Mouse (Mus musculus): Measurements from ENCODE around the gene Gnpat.

Gnpat gene

DNA sequence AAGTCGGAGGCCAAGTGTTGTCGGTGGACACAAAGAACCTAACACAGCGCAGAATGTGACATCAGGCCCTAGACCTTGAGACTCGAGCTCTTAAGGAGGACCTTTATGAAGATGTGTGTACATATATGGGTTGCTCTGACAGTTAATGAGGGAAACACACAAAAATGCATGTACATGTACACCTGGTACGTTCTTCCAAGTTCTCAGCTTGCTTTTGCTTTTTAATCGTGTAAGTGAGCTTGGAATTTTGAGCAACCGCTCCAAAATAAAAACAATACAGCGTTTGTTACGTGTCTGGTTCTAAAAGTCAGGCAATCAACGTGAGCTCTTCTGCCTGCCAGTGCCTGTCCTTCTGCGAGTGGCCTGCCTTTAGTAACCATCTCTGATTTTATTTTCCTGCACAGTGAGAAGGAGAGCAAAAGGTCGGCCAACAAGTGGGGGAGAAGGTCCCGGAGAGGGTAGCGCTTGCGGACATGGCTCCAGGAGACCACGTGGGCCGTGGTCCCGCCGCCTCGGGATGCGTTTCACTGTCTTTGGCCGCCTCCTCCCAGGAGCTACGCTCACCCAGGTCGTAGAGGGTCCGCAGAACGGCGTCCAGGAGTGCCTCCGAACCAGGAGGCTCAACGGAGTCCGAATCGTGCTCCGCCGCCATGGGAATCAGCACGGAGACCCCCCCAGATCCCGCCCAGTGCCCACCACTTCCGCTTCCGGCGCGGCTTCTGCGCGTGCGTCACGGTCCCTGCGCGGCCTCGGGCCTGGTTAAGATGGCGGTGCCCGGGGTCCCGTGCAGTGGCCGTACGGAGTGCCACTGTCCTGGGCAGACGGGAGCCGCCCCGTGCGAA is at the start of gene Gnpat, which contains the start of gene 2810004N23Rik:
Gene Gnpat (plus strand): TSS at position 713 of the 842 bp plus-strand sequence.
Gene 2810004N23Rik (minus strand): TSS at position 800 of the 842 bp plus-strand sequence.
- peak; percentile 93 to 97 for DNase-seq

DNA sequence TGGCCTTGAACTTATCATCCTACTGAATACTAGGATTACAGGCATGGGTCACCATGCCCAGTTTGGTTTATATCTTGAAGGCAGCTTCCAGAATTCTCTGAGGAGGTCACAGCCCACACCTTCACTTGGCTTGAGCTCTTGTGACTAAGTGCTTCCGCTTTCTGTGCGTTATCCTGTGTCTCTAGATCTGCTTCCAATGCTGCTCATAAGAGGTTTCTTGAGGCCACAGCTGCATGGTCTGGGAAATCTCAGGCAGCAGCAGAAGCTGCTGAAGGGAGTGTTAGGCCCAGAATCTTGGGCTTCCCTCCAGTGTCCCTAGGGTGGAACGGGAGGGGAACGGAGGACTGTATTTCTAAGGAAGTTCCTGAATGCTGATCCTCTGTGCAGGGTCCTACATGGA is 49.5 kb upstream of the Gnpat start:
- DNase-seq = no peak

DNA sequence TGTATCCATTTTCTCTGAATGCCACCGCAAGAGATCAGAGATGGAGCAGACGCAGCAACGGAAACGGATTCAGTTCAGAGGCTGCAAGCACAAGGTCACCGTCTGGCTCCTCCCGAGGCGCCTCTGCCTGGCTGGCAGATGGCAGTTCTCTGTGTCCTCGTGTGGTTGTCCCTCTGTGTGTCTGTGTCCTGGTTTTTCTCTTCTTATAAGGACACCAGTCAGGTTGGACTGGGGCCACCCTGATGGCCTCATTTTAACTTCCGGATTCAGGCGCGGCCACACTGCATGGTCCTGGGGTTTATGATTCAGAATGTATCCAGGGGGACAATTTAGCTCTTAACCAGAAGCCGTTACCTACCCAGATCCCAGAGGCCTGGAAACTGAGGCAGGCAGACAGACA is 47.0 kb upstream of the Gnpat start:
- DNase-seq = no peak

DNA sequence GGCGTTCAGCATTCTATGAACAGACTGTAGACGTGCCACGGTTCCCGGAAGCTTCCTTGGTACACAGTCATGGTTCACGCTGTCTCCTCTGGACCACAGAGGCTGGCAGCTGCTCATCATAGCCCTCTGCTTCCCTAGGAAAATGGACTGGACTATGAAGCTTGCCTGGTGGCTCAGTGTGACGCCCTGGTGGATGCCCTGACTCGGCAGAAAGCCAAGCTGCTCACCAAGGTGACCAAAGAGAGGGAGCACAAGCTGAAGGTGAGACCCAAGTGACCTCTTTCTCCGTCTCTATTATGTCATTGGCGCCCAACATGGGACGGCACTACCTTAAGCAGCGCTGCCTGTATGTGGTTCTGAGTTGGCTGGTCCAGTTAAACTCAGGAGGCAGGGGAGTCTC is 46.0 kb upstream of the Gnpat start:
- DNase-seq = peak in 1 of 2 experiments; percentile 75

DNA sequence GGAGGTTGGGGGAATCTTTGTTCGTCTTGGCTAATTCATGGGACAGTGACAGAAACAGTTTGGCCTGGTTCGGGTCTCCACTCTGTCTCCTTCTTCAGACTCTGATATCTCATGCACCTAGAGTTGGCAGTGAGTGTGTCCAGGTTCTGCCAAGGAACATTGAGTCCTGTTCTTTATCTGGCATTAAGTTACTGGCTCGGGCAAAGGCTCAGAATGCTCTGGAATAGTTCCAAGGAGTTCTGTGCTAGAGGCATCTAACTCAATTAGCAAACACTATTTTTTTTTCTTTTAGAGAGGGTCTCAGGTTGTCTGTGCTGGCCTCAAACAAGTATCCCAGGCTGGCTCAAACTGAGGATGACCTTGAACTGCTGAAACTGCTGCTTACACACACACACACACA is 45.5 kb upstream of the Gnpat start:
- DNase-seq = peak; percentile 57 to 77

DNA sequence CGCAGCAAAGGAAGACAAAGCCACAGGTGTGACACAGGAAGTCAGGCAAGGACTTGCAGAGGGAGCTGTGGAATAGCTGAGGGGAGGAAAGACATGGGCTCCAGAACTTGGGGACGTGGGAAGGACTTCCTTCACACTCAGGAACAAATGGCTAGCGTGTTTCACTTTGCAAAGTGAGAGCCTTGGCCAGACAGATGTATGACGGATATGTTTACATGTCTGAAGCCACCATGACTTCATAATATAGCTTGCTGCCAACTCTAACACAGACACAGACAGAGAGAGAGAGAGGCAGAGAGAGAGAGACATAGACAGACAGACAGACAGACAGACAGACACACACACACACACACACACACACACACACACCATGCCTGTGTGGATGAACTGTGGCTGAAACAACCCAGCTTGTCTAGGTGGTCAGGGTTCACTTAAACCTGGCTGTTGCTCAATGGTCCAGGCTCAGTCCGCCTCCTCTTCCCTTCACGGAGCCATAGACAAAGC is 43.2 kb upstream of the Gnpat start:
- DNase-seq = no peak

DNA sequence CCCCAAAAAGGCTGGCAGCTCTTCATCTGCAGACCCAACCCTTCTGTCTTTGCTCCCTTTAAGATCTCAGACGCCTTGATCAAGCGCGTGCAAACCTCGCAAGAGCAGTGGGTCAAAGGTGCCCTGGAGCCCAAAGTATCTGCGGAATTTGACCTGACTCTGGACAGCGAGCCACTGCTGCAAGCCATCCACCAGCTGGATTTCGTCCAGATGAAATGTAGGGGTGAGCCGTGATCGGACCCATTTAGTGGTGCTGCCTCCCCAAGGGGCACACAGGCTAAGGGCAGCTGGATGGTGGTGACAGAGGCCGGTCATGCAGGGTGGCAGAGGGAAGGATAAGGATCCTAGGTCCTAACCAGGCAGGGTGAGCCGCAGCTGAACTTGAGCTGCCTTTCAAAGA is 42.7 kb upstream of the Gnpat start:
- peak; percentile 76 to 84 for DNase-seq

DNA sequence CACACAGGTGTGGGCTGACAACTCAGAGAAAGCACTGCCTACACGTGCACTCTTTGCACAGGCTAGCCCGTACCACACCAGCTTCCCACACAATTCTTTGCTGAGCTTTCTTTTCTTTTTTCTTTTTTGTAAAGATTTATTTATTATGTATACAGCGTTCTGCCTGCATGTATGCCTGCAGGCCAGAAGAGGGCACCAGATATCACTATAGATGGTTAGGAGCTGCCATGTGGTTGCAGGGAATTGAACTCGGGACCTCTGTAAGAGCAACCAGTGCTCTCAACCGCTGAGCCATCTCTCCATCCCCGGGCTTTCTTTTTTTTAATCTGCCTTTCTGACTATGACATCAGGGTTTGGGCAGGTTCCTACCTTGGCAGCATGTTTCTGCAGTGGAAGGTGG is 39.3 kb upstream of the Gnpat start:
- no peak for DNase-seq

DNA sequence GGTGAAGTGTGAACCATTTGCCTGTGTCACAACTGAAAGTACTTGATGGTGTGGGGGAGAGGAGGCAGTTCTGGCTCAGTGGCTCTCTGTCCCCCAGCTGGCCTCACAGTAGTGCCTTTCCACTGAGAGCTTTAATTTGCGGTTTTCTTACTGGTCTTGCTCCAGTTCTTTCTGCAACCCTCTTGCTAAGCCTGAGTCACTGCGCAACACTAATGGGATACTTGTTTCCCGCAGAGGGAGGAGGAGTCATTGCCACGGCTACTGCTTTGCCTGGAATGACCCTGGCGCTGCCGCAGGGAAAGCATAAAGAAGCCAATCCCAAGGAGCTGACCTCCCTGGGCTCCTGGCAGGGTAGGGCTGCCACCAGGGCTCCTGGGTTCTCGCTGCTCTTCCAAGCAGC is 36.2 kb upstream of the Gnpat start:
- DNase-seq = peak in 1 of 2 experiments; percentile 59

DNA sequence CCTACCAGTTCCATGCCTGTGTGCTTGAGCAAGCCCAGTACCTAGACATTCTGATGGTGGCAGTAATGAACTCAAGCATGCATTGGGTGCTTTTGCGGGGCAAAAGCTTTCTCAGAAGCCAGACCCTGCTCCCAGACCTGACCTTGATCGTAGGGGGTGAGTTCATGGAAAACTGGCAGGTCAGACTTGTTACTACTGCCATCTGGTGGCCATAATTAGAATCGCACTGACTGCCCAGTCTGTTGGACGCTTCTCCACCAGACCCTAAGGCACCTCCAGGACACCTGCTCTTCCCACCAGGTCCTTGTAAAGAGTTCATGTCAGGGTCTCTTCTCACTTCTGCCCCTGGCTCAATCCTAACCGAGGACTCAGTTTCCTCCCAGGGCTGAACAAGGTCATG is 35.4 kb upstream of the Gnpat start:
- DNase-seq = peak; percentile 67 to 80

DNA sequence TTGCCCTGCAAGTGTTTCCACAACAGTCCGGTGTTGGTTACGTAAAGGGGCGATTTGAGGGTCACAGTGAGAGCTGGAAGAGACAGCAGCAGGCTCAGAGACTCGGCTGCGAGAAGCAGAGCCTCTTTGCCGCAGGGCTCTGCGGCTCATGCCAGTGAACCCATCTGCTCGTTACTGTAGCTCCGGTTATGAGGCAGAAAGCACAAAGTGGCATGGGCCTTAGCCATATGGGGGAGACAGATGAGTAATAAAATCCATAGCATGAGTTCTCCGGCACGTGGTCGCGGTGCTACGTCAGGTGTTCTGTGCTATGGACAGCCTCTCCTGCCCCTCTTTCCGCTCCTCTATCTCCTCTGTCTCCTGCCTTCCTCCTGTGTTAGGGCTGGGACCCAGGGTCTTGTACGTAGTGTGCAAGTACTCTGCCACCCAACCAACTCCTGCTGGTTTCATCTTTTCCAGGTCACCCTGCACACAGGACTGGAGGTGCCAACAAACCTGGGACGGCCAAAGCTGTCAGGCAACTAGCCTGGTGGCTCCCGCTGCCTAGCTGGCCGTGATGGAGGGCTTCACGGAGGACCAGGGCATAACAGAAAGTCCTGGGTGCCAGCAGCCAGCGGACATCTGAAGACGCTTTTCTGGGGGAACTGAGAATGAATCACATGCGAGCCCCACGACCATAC is 34.1 kb upstream of the Gnpat start:
- no peak for DNase-seq

DNA sequence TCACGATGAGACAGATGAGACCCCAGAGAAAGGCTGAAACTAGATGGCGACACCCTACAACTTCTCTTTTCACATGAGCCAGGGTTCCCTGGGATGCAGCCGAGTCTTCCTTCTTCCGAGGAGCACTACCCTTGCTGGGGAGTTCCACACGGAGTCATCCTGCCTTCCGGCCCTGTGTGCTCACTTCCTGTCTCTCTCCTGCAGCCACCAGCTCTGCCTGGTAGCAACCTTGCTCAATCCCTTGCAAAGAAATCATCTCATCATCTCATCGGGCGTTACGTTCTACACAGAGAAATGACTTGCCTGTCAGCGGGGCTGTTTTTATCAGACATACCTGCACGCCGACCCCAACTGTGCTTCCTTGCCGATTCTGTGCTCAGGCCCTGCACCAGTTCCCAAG is 32.8 kb upstream of the Gnpat start:
- DNase-seq = no peak

DNA sequence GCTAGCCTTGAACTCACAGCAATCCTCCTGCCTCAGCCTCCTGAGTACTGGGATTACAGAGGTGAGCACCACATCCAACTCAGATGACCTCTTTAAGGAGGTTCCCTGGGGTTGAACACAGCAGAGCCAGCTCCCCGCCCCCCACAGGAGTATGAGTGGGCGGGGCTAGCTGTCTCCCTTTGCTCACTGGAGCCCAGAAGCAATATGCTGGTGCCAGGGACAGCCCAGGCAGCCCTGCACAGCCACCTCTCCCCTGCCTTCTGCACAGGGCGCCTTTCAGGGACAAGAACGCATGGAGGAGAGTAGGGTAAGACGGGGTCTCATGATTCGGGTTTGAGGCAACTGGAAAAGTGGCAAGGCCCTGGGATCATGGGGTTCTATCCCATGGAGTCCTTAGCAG is 31.3 kb upstream of the Gnpat start:
- DNase-seq = no peak

DNA sequence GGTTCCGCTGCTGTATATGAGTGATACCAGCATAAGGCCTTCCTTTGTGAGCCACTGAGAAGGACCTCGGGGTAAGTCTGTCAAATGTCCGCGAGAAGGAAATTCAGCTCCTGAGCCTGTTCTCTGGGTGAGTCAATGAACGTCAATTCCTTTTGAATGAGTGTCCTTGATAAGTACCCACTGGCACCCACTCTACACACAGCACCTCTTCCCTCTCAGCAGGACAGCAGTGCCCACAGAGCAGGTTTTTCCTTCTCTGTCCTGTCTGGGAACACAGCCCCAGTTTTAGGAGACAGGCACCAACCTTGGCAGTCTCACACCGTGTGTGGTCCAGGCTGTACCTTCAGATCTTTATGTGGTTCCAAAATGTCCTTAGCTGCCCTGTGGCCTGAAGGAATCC is 30.9 kb upstream of the Gnpat start:
- no peak for DNase-seq

DNA sequence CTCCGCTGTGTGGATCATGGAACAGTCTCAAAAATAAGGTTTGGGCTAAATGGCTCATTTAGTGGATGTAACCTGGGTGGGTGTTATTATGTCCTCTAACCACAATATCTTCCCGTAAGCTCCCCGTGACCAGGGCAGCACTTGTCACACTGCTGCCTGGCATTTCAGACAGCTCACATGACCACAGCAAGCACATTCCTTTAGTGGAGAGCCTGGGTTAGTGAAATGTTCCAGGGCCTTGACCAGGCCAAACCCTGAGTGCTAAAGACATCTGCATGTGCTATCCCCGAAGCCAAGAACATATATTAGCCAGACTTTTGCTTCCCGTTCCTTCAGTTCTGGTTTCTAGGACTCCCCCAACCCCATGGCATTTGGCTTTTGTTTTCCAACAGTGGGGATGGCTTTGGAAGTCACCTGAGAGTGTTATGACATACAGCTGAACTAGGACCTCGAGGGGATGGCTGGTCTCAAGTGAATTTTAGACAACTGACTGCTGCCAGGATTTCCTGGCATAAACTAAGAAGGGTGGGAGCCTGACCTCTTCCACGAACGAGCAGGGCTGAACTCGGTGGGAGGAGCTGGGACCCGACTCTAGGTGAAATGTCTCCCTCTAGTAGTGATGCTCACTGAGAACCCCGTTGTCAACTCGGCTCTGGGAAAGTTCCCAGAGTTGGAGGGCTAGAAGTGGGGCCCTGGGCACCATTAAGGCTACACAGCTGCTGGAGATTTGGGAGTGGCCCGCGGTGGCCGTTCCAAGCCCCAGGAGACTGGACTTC is 29.2 kb upstream of the Gnpat start:
- DNase-seq = no peak

DNA sequence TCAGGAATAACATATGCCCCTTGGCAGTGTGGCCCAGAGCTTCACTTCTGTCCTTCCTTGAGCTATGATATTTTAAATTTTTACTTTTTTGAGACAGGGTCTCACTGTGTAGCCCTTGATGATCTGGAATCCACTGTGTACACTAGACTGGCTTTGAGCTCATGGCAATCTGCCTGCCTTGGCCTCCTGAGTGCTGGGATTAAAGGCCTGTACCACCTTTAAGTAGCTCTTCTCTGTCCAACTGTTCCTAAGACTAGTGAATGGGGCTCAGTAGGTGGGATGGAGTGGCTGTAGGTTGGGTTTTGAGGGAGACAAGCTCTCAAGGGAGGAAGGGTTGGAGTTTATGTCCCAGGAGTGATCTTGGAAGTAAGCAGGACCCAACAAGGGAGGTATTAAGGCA is 27.0 kb upstream of the Gnpat start:
- no peak for DNase-seq

DNA sequence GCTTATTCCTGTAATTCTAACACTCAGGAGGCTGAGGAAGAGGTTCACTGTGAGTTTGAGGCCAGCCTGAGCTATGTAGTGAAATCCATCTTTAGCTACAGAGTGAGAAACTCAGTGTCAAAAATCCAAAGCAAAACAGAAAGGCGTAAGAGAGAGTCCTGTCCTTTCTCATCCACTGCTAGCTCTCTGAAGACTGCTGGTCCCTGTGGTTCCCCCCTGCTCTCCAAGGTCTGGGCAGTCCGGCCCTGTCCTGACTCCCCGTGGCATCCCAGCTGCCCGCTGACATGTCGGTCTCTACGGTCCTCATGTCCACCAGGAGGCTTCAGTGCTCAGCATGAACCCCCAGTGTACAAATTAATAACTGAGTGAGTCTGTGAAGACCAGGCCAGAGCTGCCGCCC is 26.6 kb upstream of the Gnpat start:
- DNase-seq = no peak

DNA sequence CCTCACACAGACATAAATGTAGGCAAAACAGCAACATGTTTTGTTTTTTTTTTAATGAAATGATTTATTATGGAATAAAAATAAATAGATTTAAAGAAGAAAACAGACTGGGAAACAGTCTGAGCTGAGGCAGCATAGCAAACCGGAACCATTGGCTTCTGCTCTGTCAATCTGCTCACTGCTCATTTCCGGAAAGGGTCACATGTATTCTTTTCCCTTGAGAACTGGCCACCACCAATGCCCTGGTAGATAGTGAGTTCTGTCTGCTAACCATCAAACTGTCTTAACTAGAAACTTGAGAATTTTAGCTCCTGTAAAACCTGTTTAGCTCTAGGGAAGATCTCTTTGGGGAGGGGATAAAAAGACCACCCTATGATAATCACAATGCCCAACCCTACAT is 25.9 kb upstream of the Gnpat start:
- DNase-seq = no peak

DNA sequence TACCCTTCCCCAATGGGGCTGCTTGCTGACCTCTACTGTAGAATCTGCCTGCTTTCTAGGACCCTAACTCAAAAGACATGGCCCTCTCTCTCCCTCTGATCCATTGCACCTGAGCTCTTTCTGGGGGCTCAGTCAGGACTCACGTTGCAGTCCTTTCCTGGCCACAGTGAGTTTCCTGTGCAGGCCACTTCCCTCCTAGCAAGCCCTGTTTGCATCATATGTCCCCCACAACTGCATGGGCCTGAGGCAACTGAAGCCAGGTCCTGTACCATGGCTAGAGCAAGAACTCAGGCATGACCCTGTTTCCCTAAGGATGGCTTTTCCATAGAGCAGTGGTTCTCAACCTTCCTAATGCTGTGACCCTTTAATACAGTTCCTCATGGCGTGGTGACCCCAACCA is 24.9 kb upstream of the Gnpat start:
- no peak for DNase-seq

DNA sequence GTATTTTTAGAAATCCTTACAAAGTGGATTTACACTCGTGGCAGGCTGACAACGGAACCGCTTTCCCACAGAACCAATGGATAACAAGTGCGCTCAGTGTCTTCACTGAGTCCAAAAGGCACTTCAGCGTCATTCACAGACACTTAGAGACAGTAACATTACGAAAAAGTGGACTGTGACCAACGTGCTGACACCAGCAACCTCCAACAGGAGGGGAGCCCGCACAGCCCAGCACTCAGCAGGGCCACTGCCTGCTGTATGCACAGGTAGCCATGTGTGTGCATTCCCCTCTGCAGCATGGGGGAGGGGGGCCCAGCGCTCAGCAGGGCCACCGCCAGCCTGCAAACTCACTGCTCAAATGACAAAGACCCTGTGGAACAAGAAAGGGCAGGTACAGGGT is 23.5 kb upstream of the Gnpat start:
- peak; percentile 50 to 66 for DNase-seq

DNA sequence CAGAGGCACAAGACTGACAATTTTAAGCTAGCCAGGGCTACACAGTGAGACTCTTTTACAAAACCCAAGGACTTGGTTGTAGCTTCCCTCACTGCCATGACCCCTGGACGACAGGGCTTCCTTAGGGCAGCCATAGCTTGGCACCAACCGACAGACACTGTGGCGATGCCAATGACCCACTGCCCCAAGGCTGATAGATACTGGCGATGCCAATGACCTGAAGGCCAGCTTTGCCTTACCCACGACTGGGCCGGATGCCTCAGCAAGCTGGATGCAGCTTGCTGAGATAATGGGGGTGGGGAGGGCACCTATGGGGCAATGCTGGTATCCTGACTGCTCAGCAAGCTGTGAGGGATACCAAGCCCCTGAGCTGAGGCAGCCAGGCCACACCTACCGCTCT is 21.9 kb upstream of the Gnpat start:
- DNase-seq = no peak

DNA sequence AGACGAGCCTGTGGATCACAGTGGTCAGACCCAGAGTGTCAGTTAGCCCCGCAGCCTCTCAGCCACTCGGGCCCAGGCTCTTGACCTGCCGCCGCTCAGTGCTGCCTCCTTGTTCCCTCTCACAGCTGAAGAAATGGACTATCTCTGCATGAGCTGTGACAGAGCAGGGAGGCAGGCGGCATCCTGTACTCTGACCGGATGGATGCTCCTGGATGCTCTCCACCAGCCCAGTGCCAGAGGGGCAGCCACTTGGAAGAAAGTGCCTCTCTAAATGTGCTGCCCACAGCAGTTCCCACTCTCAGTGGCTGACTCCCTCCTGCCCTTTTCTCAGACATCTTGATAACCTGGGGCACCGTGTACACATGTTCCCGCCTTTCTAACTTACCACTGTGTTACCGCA is 21.1 kb upstream of the Gnpat start:
- DNase-seq = peak in 1 of 2 experiments; percentile 58

DNA sequence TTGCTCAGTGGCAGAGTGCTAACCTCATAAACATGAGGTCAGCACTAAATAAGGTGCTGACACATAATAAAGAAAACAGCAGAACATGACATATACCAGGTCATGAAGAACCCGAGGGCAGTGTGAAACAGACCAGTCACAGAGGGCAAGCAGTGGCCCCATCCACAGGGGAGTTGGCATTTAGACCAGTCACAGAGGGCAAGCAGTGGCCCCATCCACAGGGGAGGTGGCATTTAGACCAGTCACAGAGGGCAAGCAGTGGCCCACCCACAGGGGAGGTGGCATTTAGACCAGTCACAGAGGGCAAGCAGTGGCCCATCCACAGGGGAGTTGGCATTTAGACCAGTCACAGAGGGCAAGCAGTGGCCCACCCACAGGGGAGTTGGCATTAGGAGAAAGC is 19.9 kb upstream of the Gnpat start:
- DNase-seq = peak; percentile 41 to 61
